Mouse (Mus musculus) thymus, adult 2 months (tissue): Measurements from ENCODE around the gene Cela1.

ENCODE experiments used
- CTCF ChIP-seq: fragments of 200-500 bp; IDR thresholded peaks from 2 replicates; pipeline ENCODE4 v1.5.1; 2012; ENCODE audit warnings: mild to moderate bottlenecking, control low read depth, low read length, moderate library complexity, borderline replicate concordance; ENCODE audit not compliant: control insufficient read depth, poor library complexity, insufficient read depth; ENCODE audit errors: extremely low read depth
- POLR2A ChIP-seq: fragments of 200-500 bp; IDR thresholded peaks from 2 replicates; pipeline ENCODE4 v1.6.1; 2012; ENCODE audit warnings: mild to moderate bottlenecking, low read length, control low read depth, moderate library complexity; ENCODE audit not compliant: control insufficient read depth, poor library complexity, insufficient read depth; ENCODE audit errors: extremely low read depth

- no peak for TF ChIP-seq POLR2A
- no peak for TF ChIP-seq CTCF
Measured at GRCm38 (mm10) chr15:100636700-100637501, 50.8 kb downstream of the Cela1 start, which contains the start of gene Smagp.
